Mouse (Mus musculus): Measurements from ENCODE around the gene Gnptab. TPM values are rescaled to one million over a fixed set of nuclear protein-coding genes. Genes with fewer than 3 reads are reported as not detected.

The Gnptab gene
- polyA plus RNA-seq, 1 experiment from 2014 or later, result 12.3 TPM

GRCm38 (mm10) chr10:88385290-88385689 is 6.4 kb downstream of the Gnptab start:
- no peak overlapping the region for H3K4me3 ChIP-seq (ENCODE audit: low read length)
- no peak for ATAC-seq
- H3K4me1 ChIP-seq (ENCODE audit: control insufficient read depth, insufficient read depth, low read length), result peaks cover 31% of the 10 kb centered on the region
- no peak overlapping the region for H3K27ac ChIP-seq (ENCODE audit: low read length)
- WGBS, result 89% methylated on average over 11 of the region's 11 CpGs
- no peaks in the 10 kb centered on the region for H3K27me3 ChIP-seq (replicated peaks; ENCODE audit: control insufficient read depth, insufficient read depth, low read length)
- no peak overlapping the region for H3K4me2 ChIP-seq (ENCODE audit: low read depth, low read length)
- H3K36me3 ChIP-seq (ENCODE audit: control insufficient read depth, insufficient read depth, low read length), result no peaks in the 10 kb centered on the region
- H3K9me3 ChIP-seq (ENCODE audit: control insufficient read depth, low read length), result no peaks in the 10 kb centered on the region
- no peak overlapping the region for H3K9ac ChIP-seq (ENCODE audit: low read depth, low read length)

GRCm38 (mm10) chr10:88385758-88386157 is 6.8 kb downstream of the Gnptab start:
- WGBS, result 63% methylated on average over 6 of the region's 6 CpGs
- Histone ChIP-seq H3K36me3 (ENCODE audit: control insufficient read depth, insufficient read depth, low read length) (no peaks in the 10 kb centered on the region), H3K9me3 (ENCODE audit: control insufficient read depth, low read length) (no peaks in the 10 kb centered on the region), H3K4me3 (ENCODE audit: low read length) (no peak overlapping the region), H3K27me3 (replicated peaks; ENCODE audit: control insufficient read depth, insufficient read depth, low read length) (no peaks in the 10 kb centered on the region), H3K9ac (ENCODE audit: low read depth, low read length) (no peak overlapping the region), H3K27ac (ENCODE audit: low read length) (no peak overlapping the region), H3K4me2 (ENCODE audit: low read depth, low read length) (no peak overlapping the region), H3K4me1 (ENCODE audit: control insufficient read depth, insufficient read depth, low read length) (peaks cover 31% of the 10 kb centered on the region)
- peak; percentile 19; the same call in 1 of the 2 replicates for ATAC-seq

GRCm38 (mm10) chr10:88386251-88386650 is 7.3 kb downstream of the Gnptab start:
- no peaks in the 10 kb centered on the region for H3K36me3 ChIP-seq (ENCODE audit: control insufficient read depth, insufficient read depth, low read length)
- H3K4me1 ChIP-seq (ENCODE audit: control insufficient read depth, insufficient read depth, low read length), result peaks cover 27% of the 10 kb centered on the region
- H3K4me3 ChIP-seq (ENCODE audit: low read length), result no peak overlapping the region
- H3K4me2 ChIP-seq (ENCODE audit: low read depth, low read length), result no peak overlapping the region
- H3K9ac ChIP-seq (ENCODE audit: low read depth, low read length), result no peak overlapping the region
- H3K9me3 ChIP-seq (ENCODE audit: control insufficient read depth, low read length), result no peaks in the 10 kb centered on the region
- 81% methylated on average over 6 of the region's 6 CpGs for WGBS
- no peaks in the 10 kb centered on the region for H3K27me3 ChIP-seq (replicated peaks; ENCODE audit: control insufficient read depth, insufficient read depth, low read length)
- no peak for ATAC-seq
- no peak overlapping the region for H3K27ac ChIP-seq (ENCODE audit: low read length)

- Histone ChIP-seq H3K27me3 (replicated peaks; ENCODE audit: control insufficient read depth, insufficient read depth, low read length) (no peaks in the 10 kb centered on the region), H3K4me3 (ENCODE audit: low read length) (no peak overlapping the region), H3K9me3 (ENCODE audit: control insufficient read depth, low read length) (no peaks in the 10 kb centered on the region), H3K36me3 (ENCODE audit: control insufficient read depth, insufficient read depth, low read length) (peaks cover 2% of the 10 kb centered on the region; the same call in 1 of the 2 replicates), H3K9ac (ENCODE audit: low read depth, low read length) (no peak overlapping the region), H3K4me2 (ENCODE audit: low read depth, low read length) (no peak overlapping the region), H3K27ac (ENCODE audit: low read length) (no peak overlapping the region), H3K4me1 (ENCODE audit: control insufficient read depth, insufficient read depth, low read length) (peaks cover 14% of the 10 kb centered on the region)
- ATAC-seq, result peak; percentile 59
- WGBS, result 32% methylated on average over 4 of the region's 4 CpGs
Measured at GRCm38 (mm10) chr10:88389576-88389975, 10.6 kb downstream of the Gnptab start.

DNA sequence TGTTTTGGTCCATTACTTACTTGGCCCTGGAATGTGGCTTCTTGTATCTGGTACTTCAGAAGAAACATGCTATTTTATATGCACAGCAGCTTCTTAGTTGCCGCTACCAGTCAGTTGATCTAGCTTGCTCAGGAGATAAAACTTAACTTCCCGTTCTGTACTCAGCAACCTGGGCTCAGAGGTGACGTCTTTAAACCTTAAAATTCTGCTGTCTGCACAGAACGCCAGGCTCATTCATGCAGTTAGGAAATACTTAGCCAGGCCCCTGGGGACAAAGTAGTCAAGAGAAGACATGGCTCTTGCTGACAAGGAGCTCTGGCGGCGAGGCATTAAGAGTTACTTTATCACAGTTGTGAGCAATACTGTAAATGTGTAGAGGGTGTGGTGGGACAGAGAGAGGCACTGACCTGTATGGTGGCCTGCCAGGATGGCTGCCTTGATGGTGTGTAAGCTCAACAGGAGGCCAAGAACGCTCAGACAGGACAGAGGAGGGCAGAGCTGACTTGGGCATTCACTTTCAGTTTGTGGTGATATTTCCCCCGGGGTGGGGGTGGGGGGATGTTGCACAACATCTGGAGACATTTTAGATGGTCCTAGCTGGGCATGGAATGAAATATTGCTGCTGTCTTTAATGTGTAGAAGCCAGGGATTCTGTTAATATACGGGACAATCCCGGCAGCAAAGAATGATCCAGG is 11.3 kb downstream of the Gnptab start:
- 55% methylated on average over 10 of the region's 10 CpGs for WGBS
- Histone ChIP-seq H3K9me3 (ENCODE audit: control insufficient read depth, low read length) (no peaks in the 10 kb centered on the region), H3K4me3 (ENCODE audit: low read length) (no peak overlapping the region), H3K36me3 (ENCODE audit: control insufficient read depth, insufficient read depth, low read length) (peaks cover 2% of the 10 kb centered on the region; the same call in 1 of the 2 replicates), H3K27ac (ENCODE audit: low read length) (no peak overlapping the region), H3K9ac (ENCODE audit: low read depth, low read length) (no peak overlapping the region), H3K27me3 (replicated peaks; ENCODE audit: control insufficient read depth, insufficient read depth, low read length) (no peaks in the 10 kb centered on the region), H3K4me2 (ENCODE audit: low read depth, low read length) (no peak overlapping the region), H3K4me1 (ENCODE audit: control insufficient read depth, insufficient read depth, low read length) (peaks cover 14% of the 10 kb centered on the region)
- peak; percentile 10; the same call in 1 of the 2 replicates for ATAC-seq

GRCm38 (mm10) chr10:88391495-88391894 is 12.6 kb downstream of the Gnptab start:
- no peak for ATAC-seq
- Histone ChIP-seq H3K9ac (ENCODE audit: low read depth, low read length) (no peak overlapping the region), H3K4me1 (ENCODE audit: control insufficient read depth, insufficient read depth, low read length) (peaks cover 6% of the 10 kb centered on the region; the same call in 1 of the 2 replicates), H3K4me3 (ENCODE audit: low read length) (no peak overlapping the region), H3K27me3 (replicated peaks; ENCODE audit: control insufficient read depth, insufficient read depth, low read length) (no peaks in the 10 kb centered on the region), H3K27ac (ENCODE audit: low read length) (no peak overlapping the region), H3K9me3 (ENCODE audit: control insufficient read depth, low read length) (no peaks in the 10 kb centered on the region), H3K4me2 (ENCODE audit: low read depth, low read length) (no peak overlapping the region), H3K36me3 (ENCODE audit: control insufficient read depth, insufficient read depth, low read length) (peaks cover 2% of the 10 kb centered on the region; the same call in 1 of the 2 replicates)
- WGBS, result 87% methylated on average over 9 of the region's 9 CpGs

- WGBS, result 85% methylated on average over 9 of the region's 9 CpGs
- Histone ChIP-seq H3K4me3 (ENCODE audit: low read length) (no peak overlapping the region), H3K9me3 (ENCODE audit: control insufficient read depth, low read length) (no peaks in the 10 kb centered on the region)
Measured at GRCm38 (mm10) chr10:88392181-88392847, 13.4 kb downstream of the Gnptab start.

DNA sequence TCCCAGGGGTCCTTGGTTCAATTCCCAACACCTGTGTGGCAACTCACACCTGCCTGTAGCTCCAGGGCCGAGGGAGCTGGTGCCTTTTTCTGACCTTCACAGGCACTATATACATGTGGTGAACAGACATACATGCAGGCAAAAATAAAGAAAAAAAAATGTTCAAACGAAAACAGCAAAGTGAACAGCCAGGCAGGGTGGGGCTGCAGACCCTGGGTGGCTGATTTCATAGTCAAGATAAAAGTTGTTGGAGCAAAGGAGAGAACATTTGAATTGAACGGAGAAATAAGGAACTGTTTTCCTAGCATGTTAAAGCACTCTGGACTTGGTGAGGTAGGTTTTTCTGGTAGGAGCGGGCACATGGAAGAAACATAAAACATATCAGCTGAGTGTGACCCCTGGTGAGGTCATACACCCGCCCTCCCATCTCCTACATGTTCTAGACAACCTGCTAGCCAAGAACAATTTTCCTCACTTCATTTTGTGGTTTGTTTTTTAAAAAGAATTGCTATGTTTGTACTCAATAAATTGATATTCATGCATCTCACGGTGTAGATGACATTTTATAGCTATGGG is 19.8 kb downstream of the Gnptab start:
- Histone ChIP-seq H3K9me3 (ENCODE audit: control insufficient read depth, low read length) (no peaks in the 10 kb centered on the region), H3K36me3 (ENCODE audit: control insufficient read depth, insufficient read depth, low read length) (0 out of 2 replicates have a peak, but pooled peaks cover 3% of the 10 kb centered on the region), H3K27ac (ENCODE audit: low read length) (no peak overlapping the region), H3K9ac (ENCODE audit: low read depth, low read length) (no peak overlapping the region), H3K4me1 (ENCODE audit: control insufficient read depth, insufficient read depth, low read length) (no peaks in the 10 kb centered on the region), H3K4me2 (ENCODE audit: low read depth, low read length) (no peak overlapping the region), H3K27me3 (replicated peaks; ENCODE audit: control insufficient read depth, insufficient read depth, low read length) (no peaks in the 10 kb centered on the region), H3K4me3 (ENCODE audit: low read length) (no peak overlapping the region)
- no peak for ATAC-seq
- 83% methylated on average over 6 of the region's 6 CpGs for WGBS

More at GRCm38 (mm10) chr10:88392181-88392847, 13.4 kb downstream of the Gnptab start:
- Histone ChIP-seq H3K36me3 (ENCODE audit: control insufficient read depth, insufficient read depth, low read length) (peaks cover 2% of the 10 kb centered on the region; the same call in 1 of the 2 replicates), H3K4me2 (ENCODE audit: low read depth, low read length) (no peak overlapping the region), H3K27ac (ENCODE audit: low read length) (no peak overlapping the region), H3K27me3 (replicated peaks; ENCODE audit: control insufficient read depth, insufficient read depth, low read length) (no peaks in the 10 kb centered on the region), H3K9ac (ENCODE audit: low read depth, low read length) (no peak overlapping the region), H3K4me1 (ENCODE audit: control insufficient read depth, insufficient read depth, low read length) (peaks cover 6% of the 10 kb centered on the region; the same call in 1 of the 2 replicates)
- ATAC-seq, result no peak

- no peaks in the 10 kb centered on the region for H3K4me1 ChIP-seq (ENCODE audit: control insufficient read depth, insufficient read depth, low read length)
- no peaks in the 10 kb centered on the region for H3K27me3 ChIP-seq (replicated peaks; ENCODE audit: control insufficient read depth, insufficient read depth, low read length)
- 95% methylated on average over 5 of the region's 5 CpGs for WGBS
- ATAC-seq, result no peak
- H3K4me3 ChIP-seq (ENCODE audit: low read length), result no peak overlapping the region
- no peak overlapping the region for H3K4me2 ChIP-seq (ENCODE audit: low read depth, low read length)
- H3K9me3 ChIP-seq (ENCODE audit: control insufficient read depth, low read length), result no peaks in the 10 kb centered on the region
- no peak overlapping the region for H3K27ac ChIP-seq (ENCODE audit: low read length)
- no peak overlapping the region for H3K9ac ChIP-seq (ENCODE audit: low read depth, low read length)
- H3K36me3 ChIP-seq (ENCODE audit: control insufficient read depth, insufficient read depth, low read length), result peaks cover 3% of the 10 kb centered on the region; the same call in 1 of the 2 replicates
Measured at GRCm38 (mm10) chr10:88399271-88399670, 20.3 kb downstream of the Gnptab start.

Data from intestine, embryonic 16.5 days (tissue).